Mouse (Mus musculus) kidney, postnatal 10 days (tissue): ENCODE data around the gene Mdm2.
A peak's percentile ranks its signal among the peaks of the same experiment; 100 is the strongest.
"Not testable (repeated sequence)": the region's sequence is repeated elsewhere in the genome, so short reads cannot be mapped to it uniquely, and the experiment has no call there.

Source experiments
- DNase-seq: peaks from one replicate; pipeline ENCODE4 v3.0.0; 2021; ENCODE audit warnings: mixed read lengths

Gene Mdm2

GRCm38 (mm10) chr10:117748276-117749049, 37.9 kb upstream of the Mdm2 start:
- peak; percentile 55 for DNase-seq

- DNase-seq = peak; percentile 24
Measured at GRCm38 (mm10) chr10:117747711-117748110, 37.2 kb upstream of the Mdm2 start.

- DNase-seq = peak; percentile 97
Measured at GRCm38 (mm10) chr10:117746297-117746883, 35.8 kb upstream of the Mdm2 start, which contains the start of gene Slc35e3. Gene Slc35e3, minus strand, starts transcription at chr10:117746365.

GRCm38 (mm10) chr10:117745570-117746296, 35.2 kb upstream of the Mdm2 start:
- DNase-seq = not testable (repeated sequence)

GRCm38 (mm10) chr10:117743917-117744316, 33.4 kb upstream of the Mdm2 start:
- no peak for DNase-seq

GRCm38 (mm10) chr10:117743182-117743581, 32.6 kb upstream of the Mdm2 start:
- DNase-seq = no peak

GRCm38 (mm10) chr10:117742618-117743017, 32.1 kb upstream of the Mdm2 start:
- no peak for DNase-seq

- no peak for DNase-seq
Measured at GRCm38 (mm10) chr10:117741698-117742475, 31.3 kb upstream of the Mdm2 start.

- no peak for DNase-seq
Measured at GRCm38 (mm10) chr10:117740921-117741320, 30.4 kb upstream of the Mdm2 start.

- DNase-seq = no peak
Measured at GRCm38 (mm10) chr10:117740171-117740570, 29.6 kb upstream of the Mdm2 start.

- no peak for DNase-seq
Measured at GRCm38 (mm10) chr10:117739648-117739948, 29.0 kb upstream of the Mdm2 start.

GRCm38 (mm10) chr10:117738928-117739647, 28.5 kb upstream of the Mdm2 start:
- DNase-seq = no peak

- no peak for DNase-seq
Measured at GRCm38 (mm10) chr10:117738140-117738921, 27.8 kb upstream of the Mdm2 start.

GRCm38 (mm10) chr10:117737498-117737897, 26.9 kb upstream of the Mdm2 start:
- DNase-seq = not testable (repeated sequence)

GRCm38 (mm10) chr10:117737075-117737474, 26.5 kb upstream of the Mdm2 start:
- DNase-seq = no peak

GRCm38 (mm10) chr10:117736573-117736972, 26.0 kb upstream of the Mdm2 start:
- no peak for DNase-seq

GRCm38 (mm10) chr10:117735396-117735795, 24.8 kb upstream of the Mdm2 start:
- DNase-seq = not testable (repeated sequence)

GRCm38 (mm10) chr10:117734104-117734852, 23.7 kb upstream of the Mdm2 start:
- DNase-seq = not testable (repeated sequence)

- not testable (repeated sequence) for DNase-seq
Measured at GRCm38 (mm10) chr10:117733626-117734025, 23.1 kb upstream of the Mdm2 start.

GRCm38 (mm10) chr10:117732962-117733592, 22.5 kb upstream of the Mdm2 start:
- no peak for DNase-seq
